Mouse (Mus musculus) neural tube, embryonic 15.5 days (tissue): ENCODE results near the gene Zfp341. TPM values are rescaled to one million over a fixed set of nuclear protein-coding genes. Genes with fewer than 3 reads are reported as not detected.

Source experiments
- ATAC-seq: fragments of 200-750 bp; cut with Nextera tagmentation; 2 replicates; pipeline ENCODE4 v1.8.0; 2017; ENCODE audit warnings: mild to moderate bottlenecking, moderate TSS enrichment, moderate library complexity; ENCODE audit not compliant: low FRiP score
- H3K27ac ChIP-seq: fragments of 300-500 bp; sonication (generic); replicated peaks from 2 replicates; pipeline ENCODE4 v1.5.1; 2015; ENCODE audit warnings: mild to moderate bottlenecking, inconsistent platforms
- H3K27me3 ChIP-seq: fragments of 300-500 bp; sonication (generic); replicated peaks from 2 replicates; pipeline ENCODE4 v1.6.1; 2015; ENCODE audit warnings: inconsistent platforms
- H3K36me3 ChIP-seq: fragments of 300-500 bp; sonication (generic); 2 replicates; pipeline ENCODE4 v1.6.1; 2015; ENCODE audit warnings: inconsistent platforms
- H3K4me1 ChIP-seq: fragments of 300-500 bp; sonication (generic); 2 replicates; pipeline ENCODE4 v1.6.1; 2015; ENCODE audit warnings: inconsistent platforms
- H3K4me2 ChIP-seq: fragments of 300-500 bp; sonication (generic); 2 replicates; pipeline ENCODE4 v1.6.1; 2015; ENCODE audit warnings: inconsistent platforms, mild to moderate bottlenecking, moderate library complexity
- H3K4me3 ChIP-seq: fragments of 300-500 bp; sonication (generic); replicated peaks from 2 replicates; pipeline ENCODE4 v1.5.1; 2015; ENCODE audit warnings: mild to moderate bottlenecking, inconsistent platforms
- H3K9ac ChIP-seq: fragments of 300-500 bp; sonication (generic); replicated peaks from 2 replicates; pipeline ENCODE4 v1.6.1; 2015; ENCODE audit warnings: mild to moderate bottlenecking, inconsistent platforms
- H3K9me3 ChIP-seq: fragments of 300-500 bp; sonication (generic); replicated peaks from 2 replicates; pipeline ENCODE4 v1.6.1; 2016; ENCODE audit warnings: inconsistent platforms
- WGBS: fragments of 180-500 bp; shearing (Covaris S2); methylation state at CpG from one replicate; pipeline ENCODE4 v1.1.7; 2015; ENCODE audit warnings: mixed read lengths; 5-methylcytosine and 5-hydroxymethylcytosine counted together
- polyA plus RNA-seq: library from polyadenylated mRNA; unstranded; fragments of >200 nt; fragmentation: Nextera tagmentation; extraction: Ambion mirVana; gene quantifications from 2 replicates; pipeline ENCODE4 v1.2.1, GENCODE M21; 2015

Zfp341 gene
- polyA plus RNA-seq, 1 experiment from 2014 or later = 2.3 TPM

GRCm38 (mm10) chr2:154614841-154615576 lies 1.9 kb downstream of the Zfp341 start:
- no peak for ATAC-seq
- Histone ChIP-seq H3K4me3 (no peak overlapping the region), H3K9me3 (no peaks in the 10 kb centered on the region), H3K36me3 (peaks cover 3% of the 10 kb centered on the region; the same call in 1 of the 2 replicates), H3K27me3 (no peaks in the 10 kb centered on the region), H3K4me1 (peaks cover 24% of the 10 kb centered on the region), H3K27ac (no peak overlapping the region), H3K4me2 (peak overlapping the region; percentile 77), H3K9ac (no peak overlapping the region)
- WGBS = 73% methylated on average over 18 of the region's 19 CpGs

GRCm38 (mm10) chr2:154615674-154616073 lies 2.6 kb downstream of the Zfp341 start:
- no peak for ATAC-seq
- no peak overlapping the region for H3K9ac ChIP-seq
- no peaks in the 10 kb centered on the region for H3K9me3 ChIP-seq
- H3K36me3 ChIP-seq = peaks cover 3% of the 10 kb centered on the region; the same call in 1 of the 2 replicates
- H3K4me1 ChIP-seq = peaks cover 24% of the 10 kb centered on the region
- H3K4me2 ChIP-seq = no peak overlapping the region
- H3K4me3 ChIP-seq = no peak overlapping the region
- no peak overlapping the region for H3K27ac ChIP-seq
- H3K27me3 ChIP-seq = no peaks in the 10 kb centered on the region
- 94% methylated on average over 5 of the region's 5 CpGs for WGBS

GRCm38 (mm10) chr2:154617061-154617460 lies 4.0 kb downstream of the Zfp341 start:
- no peak overlapping the region for H3K9ac ChIP-seq
- no peak overlapping the region for H3K4me3 ChIP-seq
- H3K9me3 ChIP-seq = no peaks in the 10 kb centered on the region
- H3K36me3 ChIP-seq = peaks cover 3% of the 10 kb centered on the region; the same call in 1 of the 2 replicates
- no peak overlapping the region for H3K27ac ChIP-seq
- H3K4me2 ChIP-seq = no peak overlapping the region
- H3K4me1 ChIP-seq = peaks cover 24% of the 10 kb centered on the region
- 97% methylated on average over 3 of the region's 3 CpGs for WGBS
- no peak for ATAC-seq
- no peaks in the 10 kb centered on the region for H3K27me3 ChIP-seq

GRCm38 (mm10) chr2:154621684-154622083 lies 8.6 kb downstream of the Zfp341 start:
- Histone ChIP-seq H3K36me3 (peaks cover 46% of the 10 kb centered on the region), H3K9me3 (no peaks in the 10 kb centered on the region; the same call in 1 of the 2 replicates), H3K9ac (no peak overlapping the region), H3K27me3 (no peaks in the 10 kb centered on the region), H3K27ac (no peak overlapping the region), H3K4me3 (no peak overlapping the region), H3K4me1 (no peaks in the 10 kb centered on the region), H3K4me2 (no peak overlapping the region)
- ATAC-seq = no peak
- 91% methylated on average over 5 of the region's 5 CpGs for WGBS

- Histone ChIP-seq H3K36me3 (peaks cover 59% of the 10 kb centered on the region), H3K27me3 (no peaks in the 10 kb centered on the region), H3K9me3 (no peaks in the 10 kb centered on the region; the same call in 1 of the 2 replicates), H3K4me2 (no peak overlapping the region), H3K4me1 (no peaks in the 10 kb centered on the region), H3K27ac (no peak overlapping the region), H3K9ac (no peak overlapping the region), H3K4me3 (no peak overlapping the region)
- no peak for ATAC-seq
Observed at GRCm38 (mm10) chr2:154624137-154624536, 11.0 kb downstream of the Zfp341 start.

GRCm38 (mm10) chr2:154630531-154630930 lies 17.4 kb downstream of the Zfp341 start:
- 85% methylated on average over 5 of the region's 5 CpGs for WGBS
- H3K9ac ChIP-seq = no peak overlapping the region
- no peak overlapping the region for H3K4me2 ChIP-seq
- no peak for ATAC-seq
- H3K27ac ChIP-seq = no peak overlapping the region
- no peaks in the 10 kb centered on the region for H3K9me3 ChIP-seq
- H3K27me3 ChIP-seq = no peaks in the 10 kb centered on the region
- H3K4me3 ChIP-seq = no peak overlapping the region
- peaks cover 74% of the 10 kb centered on the region for H3K36me3 ChIP-seq
- H3K4me1 ChIP-seq = no peaks in the 10 kb centered on the region

- Histone ChIP-seq H3K36me3 (peaks cover 77% of the 10 kb centered on the region), H3K27ac (no peak overlapping the region), H3K4me3 (no peak overlapping the region), H3K9ac (no peak overlapping the region), H3K4me1 (no peaks in the 10 kb centered on the region), H3K27me3 (no peaks in the 10 kb centered on the region), H3K4me2 (no peak overlapping the region), H3K9me3 (no peaks in the 10 kb centered on the region)
- 93% methylated on average over 16 of the region's 16 CpGs for WGBS
- no peak for ATAC-seq
Observed at GRCm38 (mm10) chr2:154632203-154632780, 19.2 kb downstream of the Zfp341 start.

- WGBS = 84% methylated on average over 5 of the region's 5 CpGs
- ATAC-seq = no peak
Observed at GRCm38 (mm10) chr2:154633039-154633742, 20.1 kb downstream of the Zfp341 start.

GRCm38 (mm10) chr2:154633876-154634644 lies 21.0 kb downstream of the Zfp341 start:
- peaks cover 82% of the 10 kb centered on the region for H3K36me3 ChIP-seq
- no peaks in the 10 kb centered on the region for H3K4me1 ChIP-seq
- H3K4me3 ChIP-seq = no peak overlapping the region
- H3K27me3 ChIP-seq = no peaks in the 10 kb centered on the region
- WGBS = 96% methylated on average over 9 of the region's 9 CpGs
- no peak overlapping the region for H3K4me2 ChIP-seq
- no peaks in the 10 kb centered on the region for H3K9me3 ChIP-seq
- H3K27ac ChIP-seq = no peak overlapping the region
- ATAC-seq = no peak
- no peak overlapping the region for H3K9ac ChIP-seq

More at GRCm38 (mm10) chr2:154633039-154633742, 20.1 kb downstream of the Zfp341 start:
- Histone ChIP-seq H3K27me3 (no peaks in the 10 kb centered on the region), H3K4me3 (no peak overlapping the region), H3K4me1 (no peaks in the 10 kb centered on the region), H3K36me3 (peaks cover 81% of the 10 kb centered on the region), H3K9ac (no peak overlapping the region), H3K4me2 (no peak overlapping the region), H3K27ac (no peak overlapping the region), H3K9me3 (no peaks in the 10 kb centered on the region)

GRCm38 (mm10) chr2:154635826-154636225 lies 22.7 kb downstream of the Zfp341 start:
- no peaks in the 10 kb centered on the region for H3K9me3 ChIP-seq
- no peak overlapping the region for H3K4me2 ChIP-seq
- no peak overlapping the region for H3K9ac ChIP-seq
- no peak overlapping the region for H3K27ac ChIP-seq
- H3K4me1 ChIP-seq = no peaks in the 10 kb centered on the region
- no peak overlapping the region for H3K4me3 ChIP-seq
- WGBS = 99% methylated on average over 2 of the region's 2 CpGs
- no peaks in the 10 kb centered on the region for H3K27me3 ChIP-seq
- ATAC-seq = no peak
- H3K36me3 ChIP-seq = peaks cover 83% of the 10 kb centered on the region

- H3K4me3 ChIP-seq = no peak overlapping the region
- H3K36me3 ChIP-seq = peaks cover 81% of the 10 kb centered on the region
- no peak overlapping the region for H3K4me2 ChIP-seq
- H3K27me3 ChIP-seq = no peaks in the 10 kb centered on the region
- H3K9me3 ChIP-seq = no peaks in the 10 kb centered on the region
- no peak for ATAC-seq
- H3K4me1 ChIP-seq = no peaks in the 10 kb centered on the region
- WGBS = 97% methylated on average over 3 of the region's 3 CpGs
- H3K9ac ChIP-seq = no peak overlapping the region
- no peak overlapping the region for H3K27ac ChIP-seq
Observed at GRCm38 (mm10) chr2:154638521-154638920, 25.4 kb downstream of the Zfp341 start.
